In the genomic region with DNA sequence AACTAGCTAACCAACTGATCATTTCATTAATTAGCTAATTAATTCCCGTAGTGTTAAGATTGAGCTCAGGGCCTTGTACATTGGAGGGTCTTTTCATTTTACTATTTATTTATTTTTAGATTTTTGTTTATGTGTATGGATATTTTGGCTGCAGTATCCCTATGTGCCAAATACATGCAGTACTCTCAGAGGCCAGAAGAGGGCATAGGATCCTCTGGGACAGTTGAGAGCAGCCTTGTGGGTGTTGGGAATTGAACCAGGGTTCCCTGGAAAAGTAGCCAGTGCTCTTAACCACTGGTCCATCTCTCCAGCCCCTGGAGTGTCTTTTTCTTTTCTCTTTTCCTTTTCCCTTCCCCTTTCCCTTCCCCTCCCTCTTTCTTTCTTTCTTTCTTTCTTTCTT, we compare ENCODE assay signal across 8 mouse cellular contexts. TPM values are rescaled to one million over a fixed set of nuclear protein-coding genes. Genes with fewer than 3 reads are reported as not detected.
DNase-seq lines count a peak whose midpoint lies in the region; ATAC-seq and TF ChIP-seq lines count a peak whose summit lies in the region.

No protein-coding gene starts in this region.

- H3K4me1 ChIP-seq in heart, embryonic 12.5 days (replicated peaks) = no peaks in the 10 kb centered on the region
- peaks cover 14% of the 10 kb centered on the region for H3K4me1 ChIP-seq in E14TG2a.4 (replicated peaks; ENCODE audit: low read depth, low read length)
- no peaks in the 10 kb centered on the region for H3K4me1 ChIP-seq in lung, embryonic 14.5 days (ENCODE audit: insufficient read depth)

- H3K9me3 ChIP-seq in heart, embryonic 12.5 days (replicated peaks) = no peaks in the 10 kb centered on the region
- no peaks in the 10 kb centered on the region for H3K9me3 ChIP-seq in E14TG2a.4 (ENCODE audit: low read length)
- no peaks in the 10 kb centered on the region for H3K9me3 ChIP-seq in lung, embryonic 14.5 days (ENCODE audit: low read depth, low read length)

- H3K9ac ChIP-seq in heart, embryonic 12.5 days = no peak overlapping the region
- H3K9ac ChIP-seq in lung, embryonic 14.5 days = no peak overlapping the region

- no peak for ATAC-seq in heart, embryonic 12.5 days (ENCODE audit: insufficient number of reproducible peaks, low FRiP score)
- ATAC-seq in lung, embryonic 14.5 days (ENCODE audit: insufficient read depth) = no peak

- WGBS in heart, embryonic 12.5 days = 59% methylated on average over 1 of the region's 1 CpGs
- 61% methylated on average over 1 of the region's 1 CpGs for WGBS in lung, embryonic 14.5 days

- H3K4me2 ChIP-seq in heart, embryonic 12.5 days = no peak overlapping the region
- H3K4me2 ChIP-seq in lung, embryonic 14.5 days = no peak overlapping the region

- H3K4me3 ChIP-seq in heart, embryonic 12.5 days = no peak overlapping the region
- H3K4me3 ChIP-seq in E14TG2a.4 (replicated peaks; ENCODE audit: low read length) = no peak overlapping the region
- H3K4me3 ChIP-seq in lung, embryonic 14.5 days (ENCODE audit: low read depth, low read length) = no peak overlapping the region

- peaks cover 24% of the 10 kb centered on the region; the same call in 1 of the 2 replicates for H3K27me3 ChIP-seq in heart, embryonic 12.5 days (replicated peaks)
- peaks cover 49% of the 10 kb centered on the region for H3K27me3 ChIP-seq in E14TG2a.4 (ENCODE audit: insufficient read depth, low read length)
- no peaks in the 10 kb centered on the region for H3K27me3 ChIP-seq in lung, embryonic 14.5 days (ENCODE audit: insufficient read depth, low read length)

- H3K36me3 ChIP-seq in heart, embryonic 12.5 days = no peaks in the 10 kb centered on the region
- H3K36me3 ChIP-seq in E14TG2a.4 (ENCODE audit: insufficient read depth, low read length) = no peaks in the 10 kb centered on the region
- no peaks in the 10 kb centered on the region for H3K36me3 ChIP-seq in lung, embryonic 14.5 days (ENCODE audit: insufficient read depth)

- TF ChIP-seq CTCF in E14TG2a.4 (conservative IDR thresholded peaks at IDR 0.05; ENCODE audit: low read length) = peak; percentile 53
- TF ChIP-seq CTCF in lung, embryonic 14.5 days (IDR thresholded peaks at IDR 0.05; ENCODE audit: low read depth) = peak; percentile 57

- no peak overlapping the region for H3K27ac ChIP-seq in heart, embryonic 12.5 days (ENCODE audit: poor library complexity, severe bottlenecking)
- H3K27ac ChIP-seq in lung, embryonic 14.5 days (ENCODE audit: low read depth) = no peak overlapping the region

- peak; percentile 25 for DNase-seq in heart, postnatal 4 days
- peak; percentile 37 for DNase-seq in c-Kit-positive CD71-positive TER-119-negative erythroid progenitor cells, embryonic 14.5 days (ENCODE audit: low read depth)
- peak; percentile 65 for DNase-seq in lung, embryonic 14.5 days
- no peak for DNase-seq in testis, postnatal 14 days (ENCODE audit: low spot score)
- DNase-seq in natural killer cell, adult 2 months (ENCODE audit: low spot score in 2 of 2) = no peak
- no peak for DNase-seq in heart, adult 9 months (ENCODE audit: low spot score in 2 of 2)

RNA-seq across cellular contexts. Expression of a gene that starts 12.1 kb away (rescaled TPM):
- under 1 TPM; 0.14 to 0.33 TPM for total RNA-seq in heart, postnatal 4 days (2021)
- polyA plus RNA-seq in heart, embryonic 12.5 days (2016; fragmentation: Nextera tagmentation; extraction: Ambion mirVana) = 2.8 and 6.7 TPM in 2 replicates
- polyA plus RNA-seq in lung, embryonic 14.5 days (2014; fragmentation: Nextera tagmentation; extraction: Ambion mirVana) = 0.37 and 0.89 TPM in 2 replicates

RNA-seq across cellular contexts. Expression of a gene that starts 22.6 kb away (rescaled TPM):
- total RNA-seq in heart, postnatal 4 days (2021) = not detected
- not detected in 2 replicates for polyA plus RNA-seq in heart, embryonic 12.5 days (2016; fragmentation: Nextera tagmentation; extraction: Ambion mirVana)
- polyA plus RNA-seq in lung, embryonic 14.5 days (2014; fragmentation: Nextera tagmentation; extraction: Ambion mirVana) = 0.05 TPM in 1 of 2 replicates, not detected in the other

RNA-seq across cellular contexts. Expression of a gene that starts 45.1 kb away (rescaled TPM):
- under 1 TPM in 1 of 2 experiments, not detected in 1; 0.07 TPM for total RNA-seq in heart, postnatal 4 days (2021)
- polyA plus RNA-seq in heart, embryonic 12.5 days (2016; fragmentation: Nextera tagmentation; extraction: Ambion mirVana) = 0.21 and 0.78 TPM in 2 replicates
- polyA plus RNA-seq in lung, embryonic 14.5 days (2014; fragmentation: Nextera tagmentation; extraction: Ambion mirVana) = 1.5 and 2.5 TPM in 2 replicates

RNA-seq across cellular contexts. Expression of a gene that starts 47.6 kb away (rescaled TPM):
- 1 to 10 TPM; 5.6 to 5.7 TPM for total RNA-seq in heart, postnatal 4 days (2021)
- polyA plus RNA-seq in heart, embryonic 12.5 days (2016; fragmentation: Nextera tagmentation; extraction: Ambion mirVana) = 8.4 and 8.5 TPM in 2 replicates
- polyA plus RNA-seq in lung, embryonic 14.5 days (2014; fragmentation: Nextera tagmentation; extraction: Ambion mirVana) = 11.3 and 14.3 TPM in 2 replicates

Comparison
In these comparisons a context has a peak if more than half of its experiments do, and no peak if none do; other contexts are left out.
1. DNase-seq: peak in heart, postnatal 4 days (single experiment), c-Kit-positive CD71-positive TER-119-negative erythroid progenitor cells, embryonic 14.5 days (single experiment) and lung, embryonic 14.5 days (single experiment); none in testis, postnatal 14 days (single experiment), natural killer cell, adult 2 months (0 of 2) and heart, adult 9 months (0 of 2).